Mouse (Mus musculus) right cerebral cortex, postnatal 25 days (tissue): ENCODE measurements around the gene Man2a1.

Experiments
- DNase-seq: peaks from one replicate; pipeline ENCODE4 v3.0.0; 2022

Gene Man2a1

GRCm38 (mm10) chr17:64603534-64603933 lies 3.0 kb downstream of the Man2a1 start:
- DNase-seq, result no peak

GRCm38 (mm10) chr17:64604163-64604562 lies 3.6 kb downstream of the Man2a1 start:
- DNase-seq, result no peak

- no peak for DNase-seq
Measured at GRCm38 (mm10) chr17:64608228-64608627, 7.7 kb downstream of the Man2a1 start.

GRCm38 (mm10) chr17:64608923-64609598 lies 8.5 kb downstream of the Man2a1 start:
- no peak for DNase-seq

GRCm38 (mm10) chr17:64609741-64610140 lies 9.2 kb downstream of the Man2a1 start:
- no peak for DNase-seq

GRCm38 (mm10) chr17:64611426-64611825 lies 10.9 kb downstream of the Man2a1 start:
- DNase-seq, result no peak

GRCm38 (mm10) chr17:64612135-64612885 lies 11.8 kb downstream of the Man2a1 start:
- no peak for DNase-seq

GRCm38 (mm10) chr17:64612930-64613329 lies 12.4 kb downstream of the Man2a1 start:
- no peak for DNase-seq

- DNase-seq, result no peak
Measured at GRCm38 (mm10) chr17:64613351-64613750, 12.8 kb downstream of the Man2a1 start.

- no peak for DNase-seq
Measured at GRCm38 (mm10) chr17:64614804-64615203, 14.3 kb downstream of the Man2a1 start.

GRCm38 (mm10) chr17:64615420-64615819 lies 14.9 kb downstream of the Man2a1 start:
- no peak for DNase-seq

GRCm38 (mm10) chr17:64616259-64616658 lies 15.7 kb downstream of the Man2a1 start:
- DNase-seq, result no peak

- no peak for DNase-seq
Measured at GRCm38 (mm10) chr17:64617838-64618237, 17.3 kb downstream of the Man2a1 start.

GRCm38 (mm10) chr17:64618996-64619395 lies 18.5 kb downstream of the Man2a1 start:
- DNase-seq, result no peak

- DNase-seq, result no peak
Measured at GRCm38 (mm10) chr17:64620135-64620534, 19.6 kb downstream of the Man2a1 start.

- no peak for DNase-seq
Measured at GRCm38 (mm10) chr17:64620627-64621026, 20.1 kb downstream of the Man2a1 start.

- DNase-seq, result no peak
Measured at GRCm38 (mm10) chr17:64621226-64621625, 20.7 kb downstream of the Man2a1 start.

GRCm38 (mm10) chr17:64621649-64622351 lies 21.3 kb downstream of the Man2a1 start:
- DNase-seq, result no peak

GRCm38 (mm10) chr17:64622352-64622886 lies 21.9 kb downstream of the Man2a1 start:
- no peak for DNase-seq

- no peak for DNase-seq
Measured at GRCm38 (mm10) chr17:64624439-64624838, 23.9 kb downstream of the Man2a1 start.

- no peak for DNase-seq
Measured at GRCm38 (mm10) chr17:64628796-64629195, 28.3 kb downstream of the Man2a1 start.

- DNase-seq, result no peak
Measured at GRCm38 (mm10) chr17:64629486-64629885, 28.9 kb downstream of the Man2a1 start.

GRCm38 (mm10) chr17:64630506-64630905 lies 30.0 kb downstream of the Man2a1 start:
- no peak for DNase-seq
